Mouse (Mus musculus): ENCODE data around the gene Ndufb5.

DNA sequence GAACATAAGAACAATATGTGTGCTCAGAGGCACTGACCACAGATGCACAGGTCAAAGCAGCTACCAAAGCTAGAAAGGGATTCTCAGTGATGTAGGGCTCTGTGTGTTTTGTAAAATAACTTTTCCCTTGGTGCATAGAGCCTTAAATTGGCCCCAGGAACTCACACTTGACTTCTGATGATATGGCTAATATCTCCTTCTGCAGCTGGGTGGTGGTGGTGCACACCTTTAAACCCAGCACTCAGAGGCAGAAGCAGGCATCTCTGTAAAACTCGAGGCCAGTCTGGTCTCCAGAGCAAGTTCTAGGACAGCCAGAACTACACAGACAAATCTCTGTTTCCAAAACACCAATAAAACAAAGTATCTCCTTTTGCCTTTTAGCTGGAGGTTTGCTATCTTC lies 45.9 kb upstream of the Ndufb5 start:
- TF ChIP-seq CTCF (IDR thresholded peaks at IDR 0.05; ENCODE audit: control insufficient read depth, insufficient read depth, insufficient read length) (no peak), CEBPB (IDR thresholded peaks at IDR 0.05; ENCODE audit: low read depth) (no peak), FOSL1 (IDR thresholded peaks at IDR 0.05; ENCODE audit: insufficient read depth, low read length, poor library complexity, severe bottlenecking) (no peak), USF1 (IDR thresholded peaks at IDR 0.05; ENCODE audit: low read depth) (no peak)

Data from C2C12 (cell line).